Mouse (Mus musculus): ENCODE data around the gene Notch3. TPM values are rescaled to one million over a fixed set of nuclear protein-coding genes. Genes with fewer than 3 reads are reported as not detected.

Notch3 gene
- total RNA-seq, 1 experiment from 2014 or later, result 22.9 TPM

DNA sequence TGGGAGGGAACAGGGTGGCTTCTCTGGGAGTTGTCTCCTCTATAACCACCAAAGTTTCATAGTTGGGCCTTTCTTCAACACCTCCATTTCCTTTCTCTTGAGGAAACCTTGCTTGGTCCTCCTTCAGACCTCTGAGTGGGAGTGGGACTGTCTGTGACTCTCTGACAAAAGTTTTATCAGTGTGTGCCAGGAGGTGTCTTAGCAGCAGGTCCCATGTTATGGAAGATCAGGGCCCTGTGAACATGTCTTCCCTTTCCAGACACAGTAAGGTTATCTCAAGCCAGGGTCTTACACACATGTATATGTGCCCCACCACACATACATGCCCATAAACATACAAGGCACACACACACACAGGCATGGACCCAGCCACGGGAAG lies 74.4 kb downstream of the Notch3 start:
- no peak for DNase-seq

DNA sequence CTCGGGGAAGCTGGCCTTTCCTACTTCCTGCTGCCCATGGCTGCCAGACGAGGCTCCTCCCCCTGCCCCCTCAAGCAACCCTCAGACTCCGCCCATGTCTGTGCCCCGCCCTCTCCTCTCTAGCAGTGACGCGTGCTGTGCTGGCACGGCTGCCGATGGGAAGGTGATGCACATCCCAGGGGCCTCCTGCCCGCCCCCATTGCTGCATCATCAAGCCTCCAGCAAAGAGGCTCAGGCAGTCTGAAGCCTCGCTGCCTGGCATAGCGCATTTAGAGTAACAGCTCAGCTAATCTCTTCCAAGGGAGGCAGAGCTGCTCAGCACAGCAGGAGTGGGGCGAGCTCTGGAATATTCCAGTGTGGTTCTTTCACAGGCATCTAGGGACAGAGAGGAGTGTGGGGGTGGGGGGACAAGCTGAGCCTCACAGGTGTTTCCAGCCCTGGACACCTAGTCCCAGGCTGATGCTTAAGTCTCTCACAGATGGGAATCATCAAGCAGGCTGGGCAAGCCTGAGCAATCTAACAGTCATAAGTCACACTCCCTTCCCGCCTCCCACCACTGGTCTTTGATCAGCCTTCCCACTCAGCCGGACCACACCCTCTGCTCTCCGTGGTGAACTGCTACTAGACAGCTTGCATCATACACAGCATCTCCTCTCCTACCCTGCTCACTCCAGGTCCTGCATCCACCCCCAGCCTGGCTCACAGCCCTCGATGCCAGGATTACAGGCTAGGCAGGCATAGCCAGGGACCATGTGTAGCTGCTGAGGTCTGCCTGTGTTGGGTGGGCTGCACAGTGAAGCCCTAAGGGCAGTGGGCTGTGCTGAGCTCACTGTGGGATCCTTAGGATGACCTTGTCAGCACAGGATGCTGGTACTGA lies 75.0 kb downstream of the Notch3 start:
- peak; percentile 92 for DNase-seq

DNA sequence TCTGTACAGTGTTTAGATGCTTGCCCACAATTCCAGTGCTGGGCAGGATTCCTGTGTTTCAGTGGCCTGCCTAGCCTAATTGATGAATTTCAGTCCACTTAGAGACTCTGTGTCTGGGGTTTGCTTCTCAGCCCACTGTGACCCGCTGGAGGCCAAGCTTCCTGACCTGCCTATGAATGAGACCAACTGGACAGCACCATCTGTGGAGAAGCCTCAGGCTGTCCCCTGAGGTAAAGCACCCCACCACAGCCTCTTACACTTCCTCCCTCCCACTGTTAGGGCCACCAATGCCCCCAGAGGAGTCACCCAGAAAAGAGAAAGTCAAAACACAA lies 75.7 kb downstream of the Notch3 start:
- no peak for DNase-seq

DNA sequence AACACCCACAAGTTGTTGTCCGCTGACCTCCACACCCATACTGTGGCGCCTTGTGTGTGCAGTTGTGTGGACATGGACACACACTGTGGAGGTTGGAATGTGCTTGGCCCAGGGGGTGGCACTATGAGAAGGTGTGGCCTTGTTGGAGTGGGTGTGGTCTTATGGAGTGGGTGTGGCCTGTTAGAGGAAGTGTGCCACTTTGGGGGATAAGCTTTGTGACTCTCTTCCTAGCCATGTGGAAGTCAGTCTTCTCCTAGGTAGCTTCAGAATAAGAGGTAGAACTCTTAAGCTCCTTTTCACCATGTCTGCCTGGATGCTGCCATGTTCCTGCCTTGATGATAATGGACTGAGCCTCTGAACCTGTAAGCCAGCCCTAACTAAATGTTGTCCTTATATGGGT lies 79.6 kb downstream of the Notch3 start:
- no peak for DNase-seq

DNA sequence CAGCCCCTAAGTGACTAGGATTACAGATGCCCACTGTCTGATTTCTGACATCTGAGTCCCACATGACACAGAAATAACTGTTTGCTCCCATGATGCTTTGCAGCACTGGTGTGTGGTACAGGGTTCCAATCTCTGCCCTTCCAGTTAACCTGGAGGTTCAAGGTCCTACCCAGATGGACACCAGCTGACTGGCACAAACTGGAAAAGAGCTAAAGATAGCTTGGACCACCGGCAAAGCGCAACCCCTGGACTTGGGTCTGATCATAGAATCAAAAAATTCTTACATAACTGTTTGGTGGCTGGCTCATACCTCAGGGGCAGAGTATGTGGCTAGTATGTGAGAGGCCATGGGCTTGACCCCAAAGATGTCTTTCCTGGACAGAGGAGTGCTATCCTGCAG lies 83.3 kb downstream of the Notch3 start:
- DNase-seq, result no peak

DNA sequence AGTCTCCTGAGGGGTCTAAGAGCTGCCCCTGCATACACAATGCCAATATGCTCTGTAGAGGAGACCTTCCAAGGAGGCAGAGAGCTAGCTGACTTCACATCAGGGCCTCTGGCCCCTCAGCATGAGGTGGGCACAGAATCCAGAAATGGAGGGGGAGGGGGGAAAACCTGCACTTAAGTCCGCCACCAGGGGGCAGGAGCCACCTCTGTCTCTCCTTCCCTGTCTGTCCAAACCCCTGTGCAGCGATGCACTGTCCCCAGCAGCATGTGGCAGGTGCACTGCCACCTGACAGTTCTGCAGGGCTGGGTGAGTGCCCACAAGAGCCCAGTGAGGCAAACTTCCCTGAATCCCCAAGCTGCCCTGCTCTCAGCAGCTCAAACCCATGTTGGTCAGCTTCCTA lies 91.5 kb downstream of the Notch3 start:
- DNase-seq, result peak; percentile 76

DNA sequence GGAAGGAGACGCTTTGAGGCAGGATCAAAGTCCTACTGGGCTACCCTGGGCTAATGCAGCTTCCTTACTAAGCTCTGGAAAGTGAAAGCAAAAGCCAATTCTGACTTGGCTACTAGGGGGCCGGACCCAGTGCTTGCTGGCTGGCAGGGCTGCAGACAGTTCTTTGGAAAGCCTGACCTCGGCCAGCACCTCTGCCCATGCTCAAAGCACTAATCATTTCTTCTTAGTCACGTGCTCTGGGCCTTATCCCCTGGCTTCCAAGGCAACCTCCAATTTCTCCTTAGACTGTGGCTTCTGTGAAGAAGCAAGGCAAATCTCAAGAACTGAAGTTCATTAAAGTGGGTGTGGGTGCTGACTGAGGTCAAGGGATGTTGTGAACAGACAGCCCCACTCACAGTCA lies 92.0 kb downstream of the Notch3 start:
- peak; percentile 52 for DNase-seq

DNA sequence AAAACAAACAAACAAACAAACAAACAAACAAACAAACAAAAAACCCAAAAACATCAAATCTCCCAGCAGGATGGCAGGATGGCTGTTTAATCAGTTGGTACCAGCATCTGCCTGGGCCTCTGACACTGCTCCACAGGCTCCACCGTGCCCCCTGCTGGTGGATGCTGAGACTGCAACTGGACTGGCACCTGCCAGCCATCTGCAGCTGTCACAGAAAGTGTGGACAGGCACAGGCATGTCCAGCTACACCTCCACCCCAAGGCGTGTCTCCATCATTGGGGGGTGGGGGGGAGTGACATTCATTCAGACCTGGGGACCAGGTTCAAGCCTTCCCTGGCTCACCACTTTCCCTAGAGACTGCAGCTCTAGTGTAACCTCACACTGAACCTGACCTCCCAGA lies 93.3 kb downstream of the Notch3 start:
- peak; percentile 94 for DNase-seq

Other genes with a start within 250 kb of the Notch3 start
- 24.8 and 26.3 TPM in 2 replicates for gene Rrp1b, start 130.8 kb downstream of the Notch3 start, total RNA-seq (2021)
- 0.78 and 0.83 TPM in 2 replicates for gene Hsf2bp, start 130.5 kb downstream of the Notch3 start, total RNA-seq (2021)
- 0.22 and 0.30 TPM in 2 replicates for gene Ephx3, start 22.7 kb upstream of the Notch3 start, total RNA-seq (2021)
- 110 and 118 TPM in 2 replicates for gene Brd4, start 117.9 kb upstream of the Notch3 start, total RNA-seq (2021)
- 78.9 and 96.2 TPM in 2 replicates for gene Akap8, start 154.4 kb upstream of the Notch3 start, total RNA-seq (2021)
- gene Akap8l, start 183.8 kb upstream of the Notch3 start, total RNA-seq (2021), result 85.5 and 95.0 TPM in 2 replicates
- 41.8 and 47.9 TPM in 2 replicates for gene Wiz, start 222.6 kb upstream of the Notch3 start, total RNA-seq (2021)
- gene Rasal3, start 236.7 kb upstream of the Notch3 start, total RNA-seq (2021), result 1.7 and 18.1 TPM in 2 replicates